Mouse (Mus musculus): ENCODE measurements at regions not wholly inside any gene's neighbourhood (a gene's known extent, or its start where the extent isn't known, plus 50 kb on each side); places are given as distances from the start of the nearest gene placed in this dataset.

DNA sequence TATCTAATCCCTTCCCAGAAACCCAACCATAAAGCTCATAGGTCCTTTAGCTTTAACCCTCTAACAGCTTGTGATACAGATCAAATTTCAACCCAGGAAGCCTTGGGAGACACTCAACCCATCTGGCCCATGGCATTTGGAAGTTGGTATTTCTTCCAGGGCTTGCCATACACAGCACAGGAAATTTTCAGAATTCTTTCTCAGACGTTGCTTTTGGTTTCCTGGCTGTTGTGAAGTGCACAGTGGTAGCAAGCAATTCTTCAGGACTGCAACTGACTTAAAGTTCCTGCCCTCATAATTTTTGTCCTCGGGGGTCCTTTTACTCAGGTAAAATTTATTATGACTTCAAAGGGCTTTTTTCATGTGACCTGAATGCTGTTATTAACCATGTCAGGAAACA is 264.4 kb downstream of the Gxylt1 start:
- TF ChIP-seq CTCF (conservative IDR thresholded peaks at IDR 0.05; ENCODE audit: low read length) (no peak), NANOG (IDR thresholded peaks at IDR 0.05; ENCODE audit: borderline replicate concordance, low read length) (no peak)

All from E14TG2a.4 (cell line).